Mouse (Mus musculus): ENCODE measurements at regions not wholly inside any gene's neighbourhood (a gene's known extent, or its start where the extent isn't known, plus 50 kb on each side); places are given as distances from the start of the nearest gene placed in this dataset.

DNA sequence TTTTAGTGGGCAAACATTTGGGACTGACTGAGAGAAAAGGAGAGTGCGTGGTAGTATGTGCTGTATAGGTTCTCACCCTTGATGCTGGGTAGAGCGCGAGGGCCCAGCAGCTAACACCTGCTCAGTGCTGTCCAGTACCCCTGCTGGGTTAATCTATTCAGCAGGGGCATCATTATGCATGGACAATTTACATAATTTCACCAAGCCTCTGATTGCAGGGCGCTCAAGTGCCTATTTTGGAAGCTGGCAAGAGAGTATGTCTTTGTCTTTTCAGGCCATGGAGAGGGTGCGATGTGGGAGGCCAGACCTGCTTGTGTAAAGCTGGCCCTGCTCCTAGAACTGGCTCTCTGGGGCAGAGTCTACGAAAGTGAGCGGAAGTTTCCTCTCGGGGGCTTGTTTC, 294.9 kb upstream of the Gm4791 start:
- no peak overlapping the region for H3K27ac ChIP-seq
- no peaks in the 10 kb centered on the region for H3K36me3 ChIP-seq
- H3K9me3 ChIP-seq (replicated peaks): no peaks in the 10 kb centered on the region
- H3K4me3 ChIP-seq: no peak overlapping the region
- DNase-seq (ENCODE audit: low spot score): no peak
- WGBS: 70% methylated on average over 8 of the region's 8 CpGs
- H3K4me1 ChIP-seq: 0 out of 2 replicates have a peak, but pooled peaks cover 6% of the 10 kb centered on the region
- peaks cover 23% of the 10 kb centered on the region for H3K27me3 ChIP-seq (ENCODE audit: low read depth, poor library complexity, severe bottlenecking)

DNA sequence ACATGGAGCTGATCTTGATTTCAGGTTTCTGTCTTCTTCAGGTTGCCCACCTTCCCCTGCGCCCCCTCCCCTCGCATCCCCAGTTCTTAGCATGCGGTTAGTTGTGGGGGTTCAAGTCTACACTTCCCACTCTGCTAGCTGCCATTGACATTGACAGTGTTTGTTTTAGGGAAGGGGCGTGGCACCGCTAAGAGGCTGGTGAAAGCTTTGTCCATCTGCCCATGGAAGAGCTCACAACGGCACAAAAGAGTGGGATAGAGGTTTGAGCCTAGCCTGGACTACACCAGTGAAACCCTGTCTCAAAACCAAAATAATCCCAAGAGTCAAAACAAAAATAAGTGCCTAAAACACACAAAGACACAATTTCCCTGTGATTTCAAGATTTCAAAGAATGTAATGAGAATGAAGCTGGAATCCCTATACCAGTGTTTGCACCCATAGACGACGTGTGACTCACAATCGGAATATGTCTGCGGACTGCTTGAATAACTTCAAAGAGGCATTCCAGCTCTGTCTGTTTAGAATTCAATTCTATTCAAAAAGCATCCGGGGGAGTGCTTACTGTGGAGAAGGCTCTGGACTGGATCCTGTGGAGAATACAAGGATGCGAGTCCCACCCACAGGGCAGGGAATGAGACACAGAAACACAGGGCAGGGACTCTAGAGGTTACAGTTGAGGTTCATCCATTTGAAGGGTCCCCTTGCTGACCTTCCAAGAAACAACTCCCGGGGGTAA, 295.5 kb upstream of the Gm4791 start:
- Histone ChIP-seq H3K27me3 (ENCODE audit: low read depth, poor library complexity, severe bottlenecking) (peaks cover 23% of the 10 kb centered on the region), H3K9me3 (replicated peaks) (no peaks in the 10 kb centered on the region), H3K4me3 (no peak overlapping the region), H3K4me1 (0 out of 2 replicates have a peak, but pooled peaks cover 6% of the 10 kb centered on the region), H3K27ac (no peak overlapping the region), H3K36me3 (no peaks in the 10 kb centered on the region)
- DNase-seq (ENCODE audit: low spot score): no peak
- 80% methylated on average over 13 of the region's 13 CpGs for WGBS

DNA sequence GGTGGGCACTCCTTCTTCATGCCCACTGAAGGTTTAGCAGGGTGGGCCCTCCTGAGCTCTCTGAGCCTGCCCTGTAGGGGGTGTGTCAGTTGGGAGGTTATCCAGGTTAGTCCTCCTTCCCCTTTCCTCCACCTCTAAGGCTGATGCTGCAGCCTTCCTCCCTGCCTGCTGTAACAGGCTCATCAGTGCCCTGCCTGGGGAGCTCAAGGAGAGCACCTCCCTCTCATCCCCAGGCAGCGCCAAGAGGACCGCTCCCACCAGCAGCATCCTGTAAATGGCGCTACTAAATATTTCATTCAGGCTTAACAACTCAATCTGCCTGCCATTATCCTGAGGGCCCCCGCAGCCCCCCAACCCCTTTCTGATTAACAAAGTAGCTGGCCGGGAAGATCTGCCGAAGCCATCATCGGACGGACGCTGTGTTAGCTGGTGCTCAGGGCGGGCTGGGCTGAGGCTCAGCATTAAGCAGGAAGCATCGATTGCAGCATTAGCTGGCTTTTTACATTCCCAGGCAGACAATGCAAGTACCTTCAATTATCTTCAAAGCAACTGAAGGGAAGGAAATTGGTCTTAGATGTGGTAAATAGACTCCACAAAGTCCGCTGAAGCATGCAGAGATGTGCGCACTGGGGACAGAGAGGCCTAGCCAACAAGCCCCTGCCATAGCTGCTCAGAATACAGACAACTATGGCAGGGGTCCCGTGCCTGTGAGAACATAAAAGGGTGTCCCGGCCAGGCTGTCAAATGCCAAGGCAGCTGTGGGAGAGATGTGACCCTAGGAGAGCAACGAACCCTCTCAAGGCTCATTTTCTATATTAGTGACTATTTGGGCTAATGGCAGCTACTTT, 296.3 kb upstream of the Gm4791 start:
- Histone ChIP-seq H3K4me1 (0 out of 2 replicates have a peak, but pooled peaks cover 6% of the 10 kb centered on the region), H3K27me3 (ENCODE audit: low read depth, poor library complexity, severe bottlenecking) (peaks cover 23% of the 10 kb centered on the region), H3K36me3 (no peaks in the 10 kb centered on the region), H3K27ac (no peak overlapping the region), H3K4me3 (no peak overlapping the region), H3K9me3 (replicated peaks) (no peaks in the 10 kb centered on the region)
- WGBS: 38% methylated on average over 16 of the region's 16 CpGs
- no peak for DNase-seq (ENCODE audit: low spot score)

DNA sequence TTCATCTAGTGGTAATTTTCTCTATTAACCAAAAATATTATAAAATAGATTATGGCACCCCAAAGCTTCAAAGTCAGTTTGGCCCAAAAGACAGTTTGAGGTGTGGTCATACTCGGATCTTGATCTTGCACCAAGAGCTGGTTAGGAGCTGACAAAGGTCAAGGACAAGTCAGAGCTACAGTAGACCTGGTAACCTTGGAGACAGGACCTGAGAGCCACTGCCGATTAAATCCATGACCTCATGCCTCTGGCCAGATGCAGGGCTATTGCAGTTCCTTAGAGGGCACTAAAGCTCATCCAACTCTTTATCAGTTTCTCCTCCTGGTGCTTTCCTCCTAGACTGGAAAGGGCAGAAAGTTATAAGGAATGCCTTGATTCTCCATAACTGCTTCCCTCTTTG, 302.4 kb upstream of the Gm4791 start:
- 78% methylated on average over 2 of the region's 2 CpGs for WGBS
- no peak for DNase-seq (ENCODE audit: low spot score)
- Histone ChIP-seq H3K4me3 (no peak overlapping the region), H3K27ac (no peak overlapping the region), H3K4me1 (no peaks in the 10 kb centered on the region), H3K27me3 (ENCODE audit: low read depth, poor library complexity, severe bottlenecking) (no peaks in the 10 kb centered on the region), H3K36me3 (no peaks in the 10 kb centered on the region), H3K9me3 (replicated peaks) (no peaks in the 10 kb centered on the region)

DNA sequence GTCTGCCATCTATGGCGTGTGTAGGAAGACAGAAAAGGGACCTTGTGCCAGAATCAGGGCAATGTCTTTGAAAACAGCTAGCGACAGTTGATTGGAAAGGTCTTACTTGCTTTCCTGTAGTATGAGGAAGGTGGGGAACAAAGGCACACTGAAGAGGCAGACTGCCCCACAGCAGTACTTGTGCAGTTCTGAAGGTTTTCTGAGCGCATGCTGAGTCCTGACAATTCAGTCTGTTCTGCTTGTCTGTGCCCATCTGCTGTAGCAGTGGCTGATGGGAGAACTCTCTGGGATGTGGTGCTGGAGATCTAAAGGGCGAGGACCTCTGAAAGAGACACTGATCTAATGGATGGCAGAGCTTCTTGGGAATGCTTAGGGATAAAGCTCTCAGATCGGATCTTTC, 309.2 kb upstream of the Gm4791 start:
- H3K27ac ChIP-seq: no peak overlapping the region
- no peaks in the 10 kb centered on the region for H3K9me3 ChIP-seq (replicated peaks)
- no peaks in the 10 kb centered on the region for H3K27me3 ChIP-seq (ENCODE audit: low read depth, poor library complexity, severe bottlenecking)
- H3K4me1 ChIP-seq: 0 out of 2 replicates have a peak, but pooled peaks cover 2% of the 10 kb centered on the region
- WGBS: 85% methylated on average over 5 of the region's 5 CpGs
- H3K36me3 ChIP-seq: no peaks in the 10 kb centered on the region
- no peak for DNase-seq (ENCODE audit: low spot score)
- H3K4me3 ChIP-seq: no peak overlapping the region

DNA sequence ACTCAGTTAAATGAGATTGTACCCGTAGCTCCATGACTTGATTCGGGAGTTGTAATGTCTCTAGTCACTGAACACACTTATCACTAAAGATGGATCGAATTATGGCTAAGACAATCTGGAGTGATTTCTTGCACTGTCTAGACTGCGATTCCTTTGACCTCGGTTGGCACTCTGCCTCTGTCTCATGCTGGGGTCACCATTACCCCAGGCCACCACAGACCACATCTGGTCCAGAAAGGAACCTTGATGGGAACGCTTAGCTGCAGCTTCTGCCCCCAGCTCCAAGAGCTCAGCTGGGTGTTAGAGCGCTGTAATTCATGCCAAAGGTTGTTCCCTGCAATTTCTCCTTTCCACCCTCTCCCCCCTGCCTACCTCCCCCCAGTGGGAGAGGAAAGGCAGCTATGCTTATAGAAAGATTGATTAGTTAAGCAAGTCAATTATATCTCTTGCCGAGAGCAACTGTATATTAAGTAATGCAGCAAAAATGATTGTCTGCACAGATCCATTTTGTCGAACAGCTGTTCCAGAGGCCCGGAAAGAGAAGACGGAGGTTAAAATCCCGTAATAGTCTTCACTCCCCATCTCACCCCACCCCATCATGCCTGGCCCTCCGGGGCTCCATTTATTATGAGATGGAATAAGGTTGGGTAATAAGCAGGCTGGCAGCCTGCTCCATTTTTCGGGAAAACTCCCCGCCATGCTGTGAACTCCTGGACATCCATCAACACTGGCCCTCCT, 314.3 kb upstream of the Gm4791 start:
- WGBS: 78% methylated on average over 15 of the region's 15 CpGs
- Histone ChIP-seq H3K4me3 (no peak overlapping the region), H3K9me3 (replicated peaks) (no peaks in the 10 kb centered on the region), H3K4me1 (0 out of 2 replicates have a peak, but pooled peaks cover 2% of the 10 kb centered on the region), H3K36me3 (no peaks in the 10 kb centered on the region), H3K27me3 (ENCODE audit: low read depth, poor library complexity, severe bottlenecking) (no peaks in the 10 kb centered on the region), H3K27ac (no peak overlapping the region)
- DNase-seq (ENCODE audit: low spot score): no peak

DNA sequence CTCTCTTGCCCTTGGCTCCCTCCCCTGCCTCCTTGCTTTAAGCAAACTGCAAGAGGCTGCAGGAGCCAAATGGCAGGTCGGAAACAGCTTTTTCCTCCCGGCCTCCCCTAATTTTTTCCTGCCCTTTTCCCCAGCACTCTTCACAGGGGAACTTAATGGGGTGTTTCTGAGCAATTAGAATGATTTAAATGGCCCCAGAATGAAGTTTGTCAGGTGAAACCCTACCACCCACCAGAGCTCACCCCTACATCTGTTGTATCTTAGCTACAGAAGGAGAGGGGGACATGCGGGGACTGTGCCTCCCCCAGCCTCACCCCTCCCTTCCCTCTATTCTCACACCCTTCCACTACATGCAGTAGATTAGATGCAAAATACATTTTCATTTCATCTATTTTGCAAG, 326.5 kb upstream of the Gm4791 start:
- peaks cover 52% of the 10 kb centered on the region; the same call in 1 of the 2 replicates for H3K27me3 ChIP-seq (ENCODE audit: low read depth, poor library complexity, severe bottlenecking)
- WGBS: 12% methylated on average over 3 of the region's 3 CpGs
- H3K36me3 ChIP-seq: no peaks in the 10 kb centered on the region
- peaks cover 20% of the 10 kb centered on the region for H3K4me1 ChIP-seq
- no peak overlapping the region for H3K27ac ChIP-seq
- H3K9me3 ChIP-seq (replicated peaks): no peaks in the 10 kb centered on the region
- no peak overlapping the region for H3K4me3 ChIP-seq
- DNase-seq (ENCODE audit: low spot score): no peak

DNA sequence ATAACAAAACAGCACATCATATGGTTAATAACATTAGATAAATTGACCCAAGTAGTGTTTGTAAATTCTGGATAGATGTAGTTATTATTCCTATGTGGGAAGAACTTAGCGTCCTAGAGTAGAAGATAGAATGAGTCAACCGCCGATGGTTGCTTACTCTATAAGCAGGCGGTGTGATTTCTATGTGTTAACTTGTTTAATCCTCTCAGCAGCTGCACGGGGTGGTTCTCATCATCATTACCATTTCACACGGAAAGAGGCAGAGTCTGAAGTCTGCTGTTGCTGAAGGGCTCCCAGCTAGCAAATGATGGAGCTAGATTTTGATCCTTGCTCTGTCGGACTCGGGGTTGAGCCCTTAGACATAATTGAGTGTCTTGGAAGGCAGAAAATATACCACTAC, 334.6 kb upstream of the 4931429L15Rik start:
- DNase-seq (ENCODE audit: low spot score): no peak
- H3K9me3 ChIP-seq (replicated peaks): no peaks in the 10 kb centered on the region
- no peak overlapping the region for H3K4me3 ChIP-seq
- no peaks in the 10 kb centered on the region for H3K36me3 ChIP-seq
- H3K4me1 ChIP-seq: no peaks in the 10 kb centered on the region
- H3K27ac ChIP-seq: no peak overlapping the region
- WGBS: 88% methylated on average over 8 of the region's 8 CpGs
- H3K27me3 ChIP-seq (ENCODE audit: low read depth, poor library complexity, severe bottlenecking): 0 out of 2 replicates have a peak, but pooled peaks cover 6% of the 10 kb centered on the region

DNA sequence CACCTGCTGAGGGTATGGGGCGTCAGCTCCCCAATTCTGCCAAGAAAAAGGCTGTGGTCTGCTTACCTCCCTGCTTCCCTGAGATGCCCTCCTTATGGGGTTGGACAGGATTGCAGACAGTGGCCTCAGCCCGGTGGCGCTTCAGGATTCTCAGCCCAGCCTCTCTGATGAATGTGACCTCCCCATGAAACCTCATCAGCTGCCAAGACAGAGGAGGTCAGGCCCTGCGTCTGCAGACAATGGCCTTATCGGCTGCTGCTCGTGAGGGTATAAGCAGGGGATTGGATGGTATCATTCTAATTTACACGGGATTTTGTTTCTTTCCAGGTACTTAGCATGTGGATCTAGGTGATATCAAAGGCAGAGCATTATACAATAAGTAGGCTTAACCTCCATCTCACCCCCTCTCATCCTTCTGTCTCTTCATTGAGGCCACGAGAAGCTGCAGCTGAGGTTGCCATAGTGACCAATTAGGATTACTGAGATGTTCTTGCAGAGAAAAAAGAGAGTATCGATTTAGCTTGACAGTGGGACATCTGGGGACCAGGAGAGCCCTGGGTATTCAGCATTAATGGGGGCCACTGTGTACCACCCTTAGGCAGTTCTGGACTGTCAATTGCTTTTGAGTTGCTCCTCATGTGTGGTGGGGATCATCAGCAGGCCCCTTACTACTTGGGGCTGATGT, 327.6 kb upstream of the 4931429L15Rik start:
- no peaks in the 10 kb centered on the region for H3K36me3 ChIP-seq
- H3K4me3 ChIP-seq: no peak overlapping the region
- H3K27me3 ChIP-seq (ENCODE audit: low read depth, poor library complexity, severe bottlenecking): 0 out of 2 replicates have a peak, but pooled peaks cover 6% of the 10 kb centered on the region
- 69% methylated on average over 9 of the region's 9 CpGs for WGBS
- H3K4me1 ChIP-seq: peaks cover 5% of the 10 kb centered on the region; the same call in 1 of the 2 replicates
- H3K27ac ChIP-seq: no peak overlapping the region
- no peaks in the 10 kb centered on the region for H3K9me3 ChIP-seq (replicated peaks)
- no peak for DNase-seq (ENCODE audit: low spot score)

DNA sequence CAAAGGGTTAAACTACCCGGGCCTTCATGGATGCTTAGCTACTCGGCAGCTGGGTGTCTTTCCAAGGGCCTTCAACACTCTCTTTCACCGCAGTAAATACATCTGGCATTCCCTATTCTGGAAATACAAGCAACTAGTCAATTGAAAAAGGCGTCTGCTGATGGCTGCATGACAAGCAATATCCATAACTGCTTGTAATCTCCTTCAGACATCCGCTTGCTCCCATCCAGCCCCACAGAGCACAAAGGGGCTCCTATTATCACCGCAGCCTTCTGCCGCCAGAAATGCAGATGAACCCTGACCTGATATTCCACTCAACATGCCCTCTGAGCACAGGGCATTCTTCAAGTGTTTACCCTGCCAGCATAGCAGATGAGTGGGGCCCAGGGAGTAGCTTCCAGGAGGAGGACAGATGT, 325.7 kb upstream of the 4931429L15Rik start:
- Histone ChIP-seq H3K4me1 (peaks cover 5% of the 10 kb centered on the region; the same call in 1 of the 2 replicates), H3K27ac (no peak overlapping the region), H3K4me3 (no peak overlapping the region), H3K36me3 (no peaks in the 10 kb centered on the region), H3K9me3 (replicated peaks) (no peaks in the 10 kb centered on the region), H3K27me3 (ENCODE audit: low read depth, poor library complexity, severe bottlenecking) (no peaks in the 10 kb centered on the region)
- 48% methylated on average over 7 of the region's 7 CpGs for WGBS
- DNase-seq (ENCODE audit: low spot score): no peak

DNA sequence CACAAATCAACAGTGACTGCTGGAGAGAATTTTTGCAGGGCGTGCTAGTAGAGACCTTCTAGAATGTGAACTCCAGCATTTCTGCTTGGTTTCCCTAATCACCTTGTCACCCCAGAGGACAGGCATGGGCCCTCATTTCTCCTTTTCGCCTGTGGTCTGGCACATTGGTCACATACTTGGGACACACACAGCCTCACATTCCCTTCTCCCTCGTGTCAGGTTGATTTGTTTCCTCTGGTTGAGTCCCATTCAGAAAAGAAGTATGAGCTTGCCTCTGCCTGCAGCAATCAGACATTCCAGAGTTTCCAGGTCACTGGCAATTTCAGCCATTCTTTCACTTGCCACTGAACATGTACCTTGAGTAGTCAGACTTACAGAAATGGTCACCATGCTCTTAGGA, 323.8 kb upstream of the 4931429L15Rik start:
- 72% methylated on average over 3 of the region's 3 CpGs for WGBS
- DNase-seq (ENCODE audit: low spot score): no peak
- Histone ChIP-seq H3K4me3 (no peak overlapping the region), H3K27me3 (ENCODE audit: low read depth, poor library complexity, severe bottlenecking) (no peaks in the 10 kb centered on the region), H3K27ac (no peak overlapping the region), H3K9me3 (replicated peaks) (no peaks in the 10 kb centered on the region), H3K4me1 (peaks cover 5% of the 10 kb centered on the region; the same call in 1 of the 2 replicates), H3K36me3 (no peaks in the 10 kb centered on the region)

DNA sequence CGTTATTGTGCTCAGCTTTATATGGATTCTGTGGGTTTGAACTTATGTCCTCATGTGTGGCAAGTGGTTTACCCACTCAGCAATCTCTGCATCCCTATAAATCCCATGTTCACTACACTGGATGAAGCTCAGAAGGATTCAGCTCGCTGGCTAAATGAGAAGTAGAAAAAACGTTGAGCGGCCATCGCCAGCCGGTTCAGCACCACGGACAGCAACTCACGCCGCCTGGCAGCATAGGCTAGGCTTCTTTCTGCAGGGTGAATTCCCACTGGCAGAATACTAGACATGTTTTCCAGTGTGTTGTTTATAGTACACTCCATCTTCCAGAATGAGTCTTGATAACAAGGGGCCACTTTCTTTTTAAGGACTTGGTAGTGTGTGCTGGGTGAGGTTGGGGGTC, 322.9 kb upstream of the 4931429L15Rik start:
- Histone ChIP-seq H3K27ac (no peak overlapping the region), H3K27me3 (ENCODE audit: low read depth, poor library complexity, severe bottlenecking) (no peaks in the 10 kb centered on the region), H3K4me1 (peaks cover 5% of the 10 kb centered on the region; the same call in 1 of the 2 replicates), H3K9me3 (replicated peaks) (no peaks in the 10 kb centered on the region), H3K4me3 (no peak overlapping the region), H3K36me3 (no peaks in the 10 kb centered on the region)
- DNase-seq (ENCODE audit: low spot score): peak; percentile 90
- 9% methylated on average over 9 of the region's 9 CpGs for WGBS
